Mouse (Mus musculus) E14TG2a.4 (cell line): Measurements from ENCODE around the gene Iqcf5.

Experiments
- H3K27me3 ChIP-seq: 2 replicates; pipeline ENCODE4 v1.6.1; 2014; ENCODE audit warnings: low read length, control low read depth; ENCODE audit not compliant: insufficient read depth
- H3K36me3 ChIP-seq: 2 replicates; pipeline ENCODE4 v1.6.1; 2014; ENCODE audit warnings: low read length, control low read depth; ENCODE audit not compliant: insufficient read depth
- H3K4me1 ChIP-seq: replicated peaks from 2 replicates; pipeline ENCODE4 v1.6.1; 2014; ENCODE audit warnings: low read depth, low read length, control low read depth
- H3K4me3 ChIP-seq: replicated peaks from 2 replicates; pipeline ENCODE4 v1.5.1; 2014; ENCODE audit warnings: mild to moderate bottlenecking, low read length
- H3K9me3 ChIP-seq: 2 replicates; pipeline ENCODE4 v1.6.1; 2014; ENCODE audit warnings: low read length, control low read depth
- CTCF ChIP-seq: conservative IDR thresholded peaks from 2 replicates; pipeline ENCODE4 v1.5.1; 2014; ENCODE audit warnings: low read length
- NANOG ChIP-seq: IDR thresholded peaks from 2 replicates; pipeline ENCODE4 v1.6.1; 2014; ENCODE audit warnings: borderline replicate concordance, low read length, mixed read lengths
- POU5F1 ChIP-seq: IDR thresholded peaks from 2 replicates; pipeline ENCODE4 v1.6.1; 2014; ENCODE audit warnings: low read length, borderline replicate concordance

Gene Iqcf5

DNA sequence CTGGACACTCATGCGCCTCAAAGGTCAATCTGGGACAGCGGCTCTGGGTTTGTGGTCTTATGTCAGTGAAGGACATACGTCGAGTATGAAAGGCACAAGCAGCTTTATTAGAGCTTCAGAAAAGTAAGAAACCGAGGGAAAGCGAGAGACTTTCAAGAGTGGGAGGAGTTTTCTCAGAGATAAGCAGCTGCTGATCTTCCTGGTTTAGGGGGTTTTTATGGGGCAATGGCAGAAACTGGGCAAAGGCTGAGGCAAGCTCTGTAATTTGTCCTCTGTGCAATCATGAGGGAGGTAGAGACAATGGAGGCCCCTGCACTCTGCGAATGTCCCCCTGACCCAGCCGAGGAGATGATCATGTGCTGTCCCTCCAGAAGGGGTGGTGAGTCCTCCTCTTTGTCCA lies 5.5 kb downstream of the Iqcf5 start:
- TF ChIP-seq NANOG (no peak), CTCF (no peak), POU5F1 (no peak)
- H3K36me3 ChIP-seq: no peaks in the 10 kb centered on the region
- H3K9me3 ChIP-seq: no peaks in the 10 kb centered on the region
- no peaks in the 10 kb centered on the region for H3K27me3 ChIP-seq
- H3K4me3 ChIP-seq: no peak overlapping the region
- peaks cover 4% of the 10 kb centered on the region for H3K4me1 ChIP-seq

DNA sequence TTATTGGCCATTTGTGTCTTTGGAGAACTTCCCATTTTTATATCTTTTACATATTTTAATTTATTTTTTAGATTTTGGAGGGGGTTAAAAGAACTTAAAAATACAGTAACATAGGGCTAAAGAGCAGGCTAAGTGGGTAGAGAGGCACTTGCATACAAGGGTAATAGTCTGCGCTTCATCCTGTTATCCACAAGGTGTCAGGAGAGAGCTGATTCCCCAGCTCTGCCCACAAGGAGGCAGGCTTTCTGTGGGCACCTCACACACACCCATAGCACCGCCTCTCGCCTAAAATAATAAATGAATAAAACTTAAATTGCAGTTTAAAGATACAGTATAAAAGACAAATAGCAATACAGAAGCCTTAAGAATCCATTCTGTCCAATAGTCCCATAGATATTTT lies 17.5 kb downstream of the Iqcf5 start:
- peak; percentile 71 for TF ChIP-seq CTCF
- no peak for TF ChIP-seq POU5F1
- no peak for TF ChIP-seq NANOG
- H3K9me3 ChIP-seq: no peaks in the 10 kb centered on the region
- no peaks in the 10 kb centered on the region for H3K27me3 ChIP-seq
- no peak overlapping the region for H3K4me3 ChIP-seq
- H3K36me3 ChIP-seq: no peaks in the 10 kb centered on the region
- H3K4me1 ChIP-seq: peaks cover 11% of the 10 kb centered on the region; the same call in 1 of the 2 replicates

DNA sequence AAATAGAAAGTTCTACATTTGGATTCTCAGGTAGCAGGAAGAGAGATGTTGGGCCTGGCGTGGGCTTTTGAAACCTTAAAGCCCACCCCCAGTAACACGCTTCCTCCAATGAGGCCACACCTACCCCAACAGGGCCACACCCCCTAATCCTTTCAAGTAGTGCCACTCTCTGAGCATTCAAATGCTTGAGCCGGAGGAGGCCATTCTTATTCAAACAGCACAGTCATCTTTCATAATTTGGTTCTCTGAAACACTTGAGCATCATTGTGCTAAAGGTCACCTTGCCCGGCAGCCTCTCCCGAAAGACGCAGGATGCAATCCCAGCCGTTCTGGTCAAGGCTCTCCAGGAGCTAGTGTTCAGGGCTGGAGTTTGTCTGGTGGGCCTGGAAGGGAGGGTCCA lies 19.9 kb downstream of the Iqcf5 start:
- Histone ChIP-seq H3K27me3 (no peaks in the 10 kb centered on the region), H3K36me3 (no peaks in the 10 kb centered on the region), H3K4me3 (no peak overlapping the region), H3K9me3 (no peaks in the 10 kb centered on the region), H3K4me1 (peaks cover 11% of the 10 kb centered on the region; the same call in 1 of the 2 replicates)
- TF ChIP-seq NANOG: peak; percentile 45; the same call in 1 of the 2 replicates
- TF ChIP-seq POU5F1: no peak

DNA sequence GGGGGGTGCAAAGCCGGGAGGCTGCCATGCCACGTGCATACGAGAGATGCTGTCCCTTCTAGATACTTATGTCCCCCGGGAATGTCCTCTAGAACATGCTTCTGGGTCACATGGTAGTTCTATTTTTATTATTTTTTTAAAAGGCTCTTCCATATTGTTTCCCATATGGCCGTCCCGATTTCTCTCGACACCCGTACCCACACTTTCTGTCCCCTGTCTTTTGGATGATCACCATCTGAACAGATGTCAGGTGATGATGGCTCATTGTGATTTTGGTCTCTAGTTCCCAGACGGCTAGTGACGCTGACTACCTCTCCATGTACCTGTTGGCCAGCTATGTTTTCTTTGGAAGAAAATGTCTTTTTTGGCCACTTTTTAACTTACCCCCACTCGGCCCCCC lies 20.6 kb downstream of the Iqcf5 start:
- H3K4me3 ChIP-seq: no peak overlapping the region
- TF ChIP-seq NANOG: no peak
- no peak for TF ChIP-seq CTCF
- TF ChIP-seq POU5F1: no peak
- H3K27me3 ChIP-seq: no peaks in the 10 kb centered on the region
- peaks cover 4% of the 10 kb centered on the region for H3K9me3 ChIP-seq
- no peaks in the 10 kb centered on the region for H3K36me3 ChIP-seq
- peaks cover 11% of the 10 kb centered on the region; the same call in 1 of the 2 replicates for H3K4me1 ChIP-seq

DNA sequence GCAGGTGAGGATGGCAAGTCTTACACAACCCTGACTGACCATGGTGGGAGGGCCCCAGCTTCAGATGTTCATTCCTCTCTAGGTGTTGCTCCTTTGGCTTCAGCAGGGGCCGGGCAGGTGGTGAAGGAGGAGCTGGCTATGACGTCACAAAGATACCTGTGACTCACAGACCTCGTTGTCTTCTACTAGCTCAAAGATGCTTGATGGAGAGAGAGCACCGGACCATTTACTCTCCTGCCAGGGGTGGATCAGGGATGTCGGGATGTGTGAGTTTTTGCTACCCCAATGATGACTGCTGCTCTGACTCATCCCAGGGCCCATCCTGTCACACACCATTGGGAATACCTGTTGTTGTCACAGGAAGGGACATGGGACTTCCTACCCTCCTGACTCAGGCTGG lies 47.2 kb downstream of the Iqcf5 start, which contains the start of gene Iqcf3:
Gene Iqcf3 (minus strand): TSS at position 101 of the 400 bp plus-strand sequence.
- Histone ChIP-seq H3K36me3 (no peaks in the 10 kb centered on the region), H3K4me1 (peaks cover 35% of the 10 kb centered on the region), H3K4me3 (no peak within 1 kb of the TSS), H3K9me3 (no peaks in the 10 kb centered on the region), H3K27me3 (no peaks in the 10 kb centered on the region)
- TF ChIP-seq CTCF: no peak
- no peak for TF ChIP-seq POU5F1
- TF ChIP-seq NANOG: no peak

DNA sequence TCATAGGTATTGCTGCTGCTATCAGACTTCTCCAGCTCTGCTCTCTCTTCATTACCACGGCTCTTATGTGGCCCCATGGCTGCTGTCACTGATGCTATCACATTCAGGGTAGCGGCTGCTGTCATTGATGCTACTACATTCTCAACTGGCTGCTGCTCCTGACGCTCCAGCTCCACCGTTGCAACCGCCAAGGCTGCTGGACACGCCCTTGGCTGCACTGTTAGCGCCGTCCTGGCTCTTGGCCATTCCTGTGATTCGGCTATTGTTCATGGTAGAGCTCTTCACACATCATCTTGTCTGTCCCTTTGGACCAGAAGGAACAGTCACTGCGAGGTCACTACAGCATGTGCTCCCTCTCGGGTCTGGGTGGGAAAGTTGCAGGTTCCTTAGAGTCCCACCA lies 47.9 kb downstream of the Iqcf5 start:
- Histone ChIP-seq H3K9me3 (no peaks in the 10 kb centered on the region), H3K27me3 (no peaks in the 10 kb centered on the region), H3K4me3 (no peak overlapping the region), H3K36me3 (no peaks in the 10 kb centered on the region), H3K4me1 (peaks cover 38% of the 10 kb centered on the region)
- TF ChIP-seq POU5F1: no peak
- no peak for TF ChIP-seq CTCF
- no peak for TF ChIP-seq NANOG

DNA sequence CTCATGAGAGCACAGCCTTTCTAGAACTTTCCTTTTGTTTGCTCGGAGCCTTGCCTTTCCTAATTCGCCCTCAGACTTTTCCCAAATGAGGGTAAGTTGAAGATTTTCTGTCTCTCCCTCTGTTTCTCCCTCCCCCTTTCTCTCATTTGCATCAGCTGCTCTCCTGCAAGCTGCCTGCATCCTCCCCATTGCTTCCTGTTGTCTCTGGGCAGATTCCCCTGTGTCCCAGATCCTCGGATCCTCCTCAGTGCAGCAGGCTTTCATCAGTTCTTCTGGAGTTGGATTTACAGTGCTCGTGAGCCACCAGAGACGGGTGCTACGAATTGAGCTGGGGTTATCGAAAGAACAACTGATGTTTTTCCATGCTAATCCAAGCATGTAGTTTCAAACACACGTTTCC lies 49.7 kb downstream of the Iqcf5 start:
- no peaks in the 10 kb centered on the region for H3K9me3 ChIP-seq
- H3K4me1 ChIP-seq: peaks cover 38% of the 10 kb centered on the region
- no peak overlapping the region for H3K4me3 ChIP-seq
- H3K36me3 ChIP-seq: no peaks in the 10 kb centered on the region
- TF ChIP-seq CTCF (no peak), NANOG (no peak), POU5F1 (no peak)
- no peaks in the 10 kb centered on the region for H3K27me3 ChIP-seq
